Mouse (Mus musculus) urinary bladder, postnatal 25 days (tissue): ENCODE results near the gene Sprtn.
A peak's percentile ranks its signal among the peaks of the same experiment; 100 is the strongest.

Experiments used
- DNase-seq: peaks from one replicate; pipeline ENCODE4 v3.0.0; 2022; ENCODE audit warnings: low spot score

The Sprtn gene

GRCm38 (mm10) chr8:124944406-124944805, 46.7 kb downstream of the Sprtn start:
- no peak for DNase-seq

- peak; percentile 36 for DNase-seq
Measured at GRCm38 (mm10) chr8:124947865-124948732, 50.4 kb downstream of the Sprtn start.

GRCm38 (mm10) chr8:124948733-124949111, 51.0 kb downstream of the Sprtn start:
- DNase-seq, result no peak

GRCm38 (mm10) chr8:124949209-124950068, 51.8 kb downstream of the Sprtn start, which contains the start of gene Egln1:
Egln1 (minus strand) TSS chr8:124949324.
- peak; percentile 73 for DNase-seq

DNA sequence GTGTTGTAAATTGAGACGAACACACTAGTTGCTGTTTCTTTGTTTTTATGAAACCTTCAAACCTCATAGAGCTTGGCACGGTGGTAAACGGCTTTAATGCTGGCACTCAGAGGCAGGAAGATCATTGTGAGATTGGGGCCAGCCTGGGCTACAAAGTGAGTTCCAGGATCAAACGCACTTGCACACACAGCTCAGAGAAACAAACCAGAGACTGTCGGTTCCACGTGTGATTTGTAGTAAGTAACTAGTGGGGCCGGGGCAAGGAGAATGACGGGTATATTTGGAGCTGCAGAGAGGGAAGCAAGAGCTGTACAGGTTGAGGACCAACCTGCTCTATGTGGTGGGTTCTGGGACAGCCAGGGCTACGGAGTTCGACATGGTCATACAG, 52.4 kb downstream of the Sprtn start:
- DNase-seq, result no peak

GRCm38 (mm10) chr8:124950865-124951264, 53.2 kb downstream of the Sprtn start:
- no peak for DNase-seq

- DNase-seq, result no peak
Measured at GRCm38 (mm10) chr8:124953188-124953587, 55.5 kb downstream of the Sprtn start.

DNA sequence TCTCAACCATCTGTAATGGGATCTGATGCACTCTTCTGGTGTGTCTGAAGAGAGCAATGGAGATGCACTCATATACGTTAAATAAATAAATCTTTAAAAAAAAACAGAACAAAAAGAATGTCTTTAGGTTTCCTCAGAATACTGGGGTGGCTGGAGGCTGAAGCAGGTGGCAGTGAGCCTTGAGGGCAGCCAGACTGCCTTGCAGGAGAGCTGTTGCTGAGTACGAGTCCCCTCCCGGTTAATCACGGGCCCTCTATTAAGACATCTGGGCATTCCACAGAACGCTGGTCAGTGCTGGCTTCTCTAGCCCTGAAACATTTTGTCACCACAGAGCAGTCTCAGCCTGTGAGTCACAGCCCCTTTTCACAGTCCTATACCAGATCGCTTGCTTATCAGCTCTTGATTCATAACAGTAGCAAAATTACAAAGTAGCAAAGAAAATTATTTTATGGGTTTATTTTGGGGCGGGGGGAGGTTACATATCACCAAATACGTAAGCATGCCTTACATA, 56.9 kb downstream of the Sprtn start:
- DNase-seq, result no peak
